Mouse (Mus musculus) liver, embryonic 15.5 days (tissue): ENCODE results near the gene Zfp523. TPM values are rescaled to one million over a fixed set of nuclear protein-coding genes. Genes with fewer than 3 reads are reported as not detected.
"Not testable (repeated sequence)": the region's sequence is repeated elsewhere in the genome, so short reads cannot be mapped to it uniquely, and the experiment has no call there.

Source experiments
- ATAC-seq: fragments of 200-750 bp; cut with Nextera tagmentation; 2 replicates; pipeline ENCODE4 v1.8.0; 2017; ENCODE audit warnings: moderate number of reproducible peaks, mild to moderate bottlenecking, moderate library complexity; ENCODE audit not compliant: insufficient read depth
- H3K27ac ChIP-seq: fragments of 300-500 bp; sonication (generic); replicated peaks from 2 replicates; pipeline ENCODE4 v1.5.1; 2015; ENCODE audit warnings: mild to moderate bottlenecking, inconsistent platforms
- H3K27me3 ChIP-seq: fragments of 300-500 bp; sonication (generic); 2 replicates; pipeline ENCODE4 v1.6.1; 2015; ENCODE audit warnings: mild to moderate bottlenecking, inconsistent platforms
- H3K36me3 ChIP-seq: fragments of 300-500 bp; sonication (generic); replicated peaks from 2 replicates; pipeline ENCODE4 v1.6.1; 2015; ENCODE audit warnings: moderate library complexity, mild to moderate bottlenecking, inconsistent platforms
- H3K4me1 ChIP-seq: fragments of 300-500 bp; sonication (generic); replicated peaks from 2 replicates; pipeline ENCODE4 v1.6.1; 2015; ENCODE audit warnings: inconsistent platforms
- H3K4me2 ChIP-seq: fragments of 300-500 bp; sonication (generic); 2 replicates; pipeline ENCODE4 v1.6.1; 2015; ENCODE audit warnings: moderate library complexity, mild to moderate bottlenecking, inconsistent platforms
- H3K4me3 ChIP-seq: fragments of 300-500 bp; sonication (generic); replicated peaks from 2 replicates; pipeline ENCODE4 v1.5.1; 2015; ENCODE audit warnings: mild to moderate bottlenecking, inconsistent platforms
- H3K9ac ChIP-seq: fragments of 300-500 bp; sonication (generic); 2 replicates; pipeline ENCODE4 v1.6.1; 2015; ENCODE audit warnings: moderate library complexity, mild to moderate bottlenecking, inconsistent platforms
- H3K9me3 ChIP-seq: fragments of 300-500 bp; sonication (generic); replicated peaks from 2 replicates; pipeline ENCODE4 v1.6.1; 2016; ENCODE audit warnings: inconsistent platforms
- WGBS: fragments of 180-500 bp; shearing (Covaris S2); methylation state at CpG from one replicate; pipeline ENCODE4 v1.1.7; 2015; ENCODE audit warnings: mixed read lengths; ENCODE audit not compliant: insufficient replicate concordance; 5-methylcytosine and 5-hydroxymethylcytosine counted together
- polyA plus RNA-seq: library from polyadenylated mRNA; unstranded; fragments of >200 nt; fragmentation: Nextera tagmentation; extraction: Ambion mirVana; gene quantifications from 2 replicates; pipeline ENCODE4 v1.2.1, GENCODE M21; 2015

The Zfp523 gene
- polyA plus RNA-seq, 1 experiment from 2014 or later, result 5.8 TPM

DNA sequence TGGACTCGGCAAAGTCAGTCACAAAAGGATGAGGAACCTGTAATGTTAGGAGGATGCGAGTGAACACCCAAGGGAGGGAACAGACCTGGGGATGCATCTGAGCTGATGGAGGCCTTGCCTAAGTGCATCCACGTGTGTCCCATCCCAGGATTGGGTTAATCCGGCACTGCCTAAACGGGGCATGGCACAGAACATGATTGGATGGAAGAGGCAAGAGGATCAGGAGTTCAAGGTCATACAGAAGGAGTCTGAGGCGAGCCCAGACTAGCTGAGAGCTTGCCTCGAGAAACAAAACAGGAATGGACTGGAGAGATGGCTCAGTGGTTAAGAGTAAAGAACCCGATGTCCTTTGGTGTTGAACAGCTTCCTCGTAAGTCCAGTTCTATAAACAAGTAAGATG is 35.5 kb downstream of the Zfp523 start:
- Histone ChIP-seq H3K27me3 (no peaks in the 10 kb centered on the region), H3K4me3 (no peak overlapping the region), H3K36me3 (no peaks in the 10 kb centered on the region), H3K4me2 (no peak overlapping the region), H3K9ac (no peak overlapping the region), H3K4me1 (peaks cover 45% of the 10 kb centered on the region), H3K9me3 (no peaks in the 10 kb centered on the region), H3K27ac (no peak overlapping the region)
- WGBS, result 45% methylated on average over 9 of the region's 9 CpGs
- no peak for ATAC-seq

GRCm38 (mm10) chr17:28213236-28213635 is 36.3 kb downstream of the Zfp523 start:
- Histone ChIP-seq H3K9me3 (no peaks in the 10 kb centered on the region), H3K9ac (no peak overlapping the region), H3K4me3 (no peak overlapping the region), H3K27ac (no peak overlapping the region), H3K4me1 (peaks cover 45% of the 10 kb centered on the region), H3K27me3 (no peaks in the 10 kb centered on the region), H3K4me2 (no peak overlapping the region), H3K36me3 (no peaks in the 10 kb centered on the region)
- no peak for ATAC-seq
- WGBS, result 26% methylated on average over 4 of the region's 4 CpGs

- no peaks in the 10 kb centered on the region for H3K9me3 ChIP-seq
- 76% methylated on average over 9 of the region's 9 CpGs for WGBS
- H3K4me1 ChIP-seq, result peaks cover 28% of the 10 kb centered on the region
- H3K27ac ChIP-seq, result no peak overlapping the region
- H3K4me3 ChIP-seq, result no peak overlapping the region
- no peak for ATAC-seq
- 0 out of 2 replicates have a peak overlapping the region, but pooled peaks have one; percentile 43 for H3K4me2 ChIP-seq
- no peak overlapping the region for H3K9ac ChIP-seq
- H3K27me3 ChIP-seq, result no peaks in the 10 kb centered on the region
- H3K36me3 ChIP-seq, result no peaks in the 10 kb centered on the region
Observed at GRCm38 (mm10) chr17:28216791-28217190, 39.9 kb downstream of the Zfp523 start.

- Histone ChIP-seq H3K27ac (peak overlapping the region; percentile 62), H3K4me1 (peaks cover 24% of the 10 kb centered on the region), H3K4me3 (peak overlapping the region; percentile 8; the same call in 1 of the 2 replicates), H3K9me3 (no peaks in the 10 kb centered on the region), H3K9ac (no peak overlapping the region), H3K36me3 (no peaks in the 10 kb centered on the region), H3K4me2 (peak overlapping the region; percentile 43), H3K27me3 (0 out of 2 replicates have a peak, but pooled peaks cover 6% of the 10 kb centered on the region)
- ATAC-seq, result no peak
- WGBS, result 14% methylated on average over 23 of the region's 23 CpGs
Observed at GRCm38 (mm10) chr17:28217721-28218649, 41.1 kb downstream of the Zfp523 start.

DNA sequence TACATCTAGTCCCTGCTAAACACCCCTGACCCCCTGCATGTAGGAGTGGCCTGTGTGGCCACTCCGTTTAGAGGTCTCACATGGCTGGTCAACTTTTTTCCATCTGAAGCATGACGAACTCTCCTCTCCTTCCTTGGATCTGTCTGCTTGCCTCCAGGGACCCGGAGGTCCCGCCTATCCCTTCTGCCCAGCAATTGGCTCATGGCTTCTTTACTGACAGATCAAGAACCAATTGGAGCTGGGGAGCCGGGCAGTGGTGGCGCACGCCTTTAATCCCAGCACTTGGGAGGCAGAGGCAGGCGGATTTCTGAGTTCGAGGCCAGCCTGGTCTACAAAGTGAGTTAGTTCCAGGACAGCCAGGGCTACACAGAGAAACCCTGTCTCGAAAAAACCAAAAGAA is 45.5 kb downstream of the Zfp523 start:
- not testable (repeated sequence) for ATAC-seq, H3K27me3 ChIP-seq, H3K4me3 ChIP-seq, H3K9me3 ChIP-seq, H3K9ac ChIP-seq, H3K27ac ChIP-seq, H3K4me2 ChIP-seq, H3K36me3 ChIP-seq
- peaks cover 47% of the 10 kb centered on the region for H3K4me1 ChIP-seq
- WGBS, result 77% methylated on average over 10 of the region's 10 CpGs

GRCm38 (mm10) chr17:28223561-28224391 is 46.8 kb downstream of the Zfp523 start:
- H3K36me3 ChIP-seq, result peaks cover 9% of the 10 kb centered on the region; the same call in 1 of the 2 replicates
- 0 out of 2 replicates have a peak, but pooled peaks cover 6% of the 10 kb centered on the region for H3K27me3 ChIP-seq
- peaks cover 38% of the 10 kb centered on the region for H3K4me1 ChIP-seq
- WGBS, result 1% methylated on average over 46 of the region's 46 CpGs
- peak; percentile 95 for ATAC-seq
- H3K9me3 ChIP-seq, result no peaks in the 10 kb centered on the region
- peak overlapping the region; percentile 65 for H3K4me3 ChIP-seq
- H3K4me2 ChIP-seq, result peak overlapping the region; percentile 99
- peak overlapping the region; percentile 58 for H3K9ac ChIP-seq
- peak overlapping the region; percentile 65 for H3K27ac ChIP-seq

GRCm38 (mm10) chr17:28224615-28225014 is 47.7 kb downstream of the Zfp523 start:
- H3K4me2 ChIP-seq, result no peak overlapping the region; the same call in 1 of the 2 replicates
- H3K4me3 ChIP-seq, result no peak overlapping the region
- H3K9ac ChIP-seq, result no peak overlapping the region
- ATAC-seq, result no peak
- peaks cover 38% of the 10 kb centered on the region for H3K4me1 ChIP-seq
- H3K27me3 ChIP-seq, result 0 out of 2 replicates have a peak, but pooled peaks cover 6% of the 10 kb centered on the region
- H3K27ac ChIP-seq, result no peak overlapping the region
- peaks cover 9% of the 10 kb centered on the region; the same call in 1 of the 2 replicates for H3K36me3 ChIP-seq
- no peaks in the 10 kb centered on the region for H3K9me3 ChIP-seq
- 86% methylated on average over 10 of the region's 10 CpGs for WGBS

GRCm38 (mm10) chr17:28226014-28226413 is 49.1 kb downstream of the Zfp523 start:
- peak overlapping the region; percentile 41 for H3K4me2 ChIP-seq
- H3K27me3 ChIP-seq, result 0 out of 2 replicates have a peak, but pooled peaks cover 6% of the 10 kb centered on the region
- peak; percentile 16; the same call in 1 of the 2 replicates for ATAC-seq
- peaks cover 38% of the 10 kb centered on the region for H3K4me1 ChIP-seq
- no peak overlapping the region for H3K9ac ChIP-seq
- WGBS, result 21% methylated on average over 21 of the region's 21 CpGs
- no peaks in the 10 kb centered on the region for H3K9me3 ChIP-seq
- peaks cover 9% of the 10 kb centered on the region; the same call in 1 of the 2 replicates for H3K36me3 ChIP-seq
- no peak overlapping the region for H3K27ac ChIP-seq
- no peak overlapping the region for H3K4me3 ChIP-seq

GRCm38 (mm10) chr17:28230486-28230885 is 53.6 kb downstream of the Zfp523 start:
- peaks cover 9% of the 10 kb centered on the region; the same call in 1 of the 2 replicates for H3K36me3 ChIP-seq
- no peak overlapping the region for H3K4me3 ChIP-seq
- ATAC-seq, result no peak
- H3K27ac ChIP-seq, result no peak overlapping the region
- peaks cover 43% of the 10 kb centered on the region for H3K4me1 ChIP-seq
- no peaks in the 10 kb centered on the region for H3K27me3 ChIP-seq
- no peaks in the 10 kb centered on the region for H3K9me3 ChIP-seq
- WGBS, result 75% methylated on average over 6 of the region's 6 CpGs
- H3K9ac ChIP-seq, result no peak overlapping the region
- H3K4me2 ChIP-seq, result no peak overlapping the region

DNA sequence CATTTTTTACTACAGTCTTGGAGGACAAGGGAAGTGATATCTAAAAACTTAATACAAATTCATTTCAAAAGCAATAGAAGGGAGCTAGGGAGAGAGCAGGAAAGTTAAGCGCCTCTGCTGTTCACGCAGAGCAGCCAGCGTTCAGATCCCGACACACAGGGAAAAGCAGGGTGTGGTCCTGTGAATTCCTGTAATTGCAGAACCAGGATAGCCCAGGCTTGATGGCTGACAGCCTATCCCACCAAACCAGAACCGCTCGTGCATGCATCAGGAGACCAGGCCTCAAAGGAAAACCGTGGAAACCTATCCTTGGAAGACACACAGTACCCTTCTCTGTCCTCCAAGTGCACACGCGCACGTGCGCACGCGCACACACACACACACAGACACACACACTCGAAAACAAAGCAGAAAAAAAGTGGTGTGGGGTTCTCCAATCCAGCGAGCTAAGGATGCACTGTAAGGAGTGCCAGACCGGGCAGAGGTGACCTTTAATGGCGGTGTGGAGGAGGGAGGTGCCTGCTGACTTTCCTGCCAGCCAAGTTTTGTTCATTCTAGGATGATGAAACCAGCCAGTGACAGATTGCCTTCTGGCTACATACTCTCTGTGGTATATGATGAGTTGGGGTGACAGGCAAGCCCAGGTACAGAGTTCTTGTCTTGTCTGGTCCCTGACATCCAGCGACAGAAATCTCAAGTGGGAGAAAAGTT is 54.3 kb downstream of the Zfp523 start:
- WGBS, result 78% methylated on average over 18 of the region's 18 CpGs
- no peak for ATAC-seq

More for the DNA sequence above, 54.3 kb downstream of the Zfp523 start:
- Histone ChIP-seq H3K36me3 (peaks cover 9% of the 10 kb centered on the region; the same call in 1 of the 2 replicates), H3K9me3 (no peaks in the 10 kb centered on the region), H3K9ac (no peak overlapping the region), H3K4me3 (no peak overlapping the region), H3K27ac (no peak overlapping the region), H3K4me1 (peaks cover 43% of the 10 kb centered on the region), H3K4me2 (no peak overlapping the region), H3K27me3 (no peaks in the 10 kb centered on the region)
